Mouse (Mus musculus) CH12.LX (cell line): ENCODE results near the gene Gm45213. TPM values are rescaled to one million over a fixed set of nuclear protein-coding genes. Genes with fewer than 3 reads are reported as not detected.

Source experiments
- DNase-seq: peaks from one replicate; pipeline ENCODE4 v3.0.0-alpha.2; 2013; ENCODE audit errors: extremely low read depth
- H3K27ac ChIP-seq: 2 replicates; pipeline ENCODE4 v1.5.1; 2012; ENCODE audit warnings: low read depth, mild to moderate bottlenecking, control low read depth, moderate library complexity; ENCODE audit not compliant: insufficient read depth
- H3K27me3 ChIP-seq: replicated peaks from 2 replicates; pipeline ENCODE3; 2012; ENCODE audit warnings: inconsistent platforms
- H3K36me3 ChIP-seq, 2 experiments: replicated peaks in 1 of 2; 2 replicates each; pipeline versions ENCODE3 to v1.6.1; 2012; ENCODE audit warnings: inconsistent platforms in 1 of 2, low read length in 1 of 2, mild to moderate bottlenecking in 1 of 2, mixed read lengths in 1 of 2, moderate library complexity in 1 of 2; ENCODE audit not compliant: control insufficient read depth in 1 of 2, insufficient read depth in 1 of 2
- H3K4me1 ChIP-seq, 2 experiments: 2 replicates each; pipeline ENCODE4 v1.6.1; 2012; ENCODE audit warnings: inconsistent platforms in 1 of 2, moderate library complexity in 1 of 2; ENCODE audit not compliant: insufficient read depth in 2 of 2, control insufficient read depth in 1 of 2
- H3K4me2 ChIP-seq: 2 replicates; pipeline ENCODE4 v1.6.1; 2012; ENCODE audit warnings: low read depth, mild to moderate bottlenecking, control low read depth; ENCODE audit not compliant: poor library complexity, insufficient read depth, severe bottlenecking
- H3K4me3 ChIP-seq, 3 experiments: fragments of 150-350 bp in 1 of 3; sonication (generic) in 1 of 3; replicated peaks in 1 of 3; 2 replicates each; pipeline versions ENCODE3 to v1.5.1; 2011 to 2012; ENCODE audit warnings: low read depth in 2 of 3, low read length in 2 of 3, mild to moderate bottlenecking in 2 of 3, moderate library complexity in 2 of 3, control low read depth in 1 of 3, improper control_type of control experiment in 1 of 3, inconsistent platforms in 1 of 3, mixed read lengths in 1 of 3; ENCODE audit not compliant: poor library complexity in 1 of 3
- H3K79me2 ChIP-seq: replicated peaks from 2 replicates; pipeline ENCODE4 v1.6.1; 2012; ENCODE audit warnings: mild to moderate bottlenecking, moderate library complexity; ENCODE audit not compliant: control insufficient read depth, poor library complexity, insufficient read depth, severe bottlenecking; ENCODE audit errors: extremely low read depth
- H3K9ac ChIP-seq: 2 replicates; pipeline ENCODE4 v1.6.1; 2012; ENCODE audit warnings: low read depth, mild to moderate bottlenecking, control low read depth, moderate library complexity; ENCODE audit not compliant: insufficient read depth
- H3K9me3 ChIP-seq: replicated peaks from 2 replicates; pipeline ENCODE3; 2012; ENCODE audit warnings: low read length, inconsistent platforms, mixed read lengths
- BHLHE40 ChIP-seq: IDR thresholded peaks from 2 replicates; pipeline ENCODE4 v1.6.1; 2011; ENCODE audit warnings: mild to moderate bottlenecking, low read depth, low read length, improper control_type of control experiment
- CTCF ChIP-seq, 2 experiments: IDR thresholded peaks in 1 of 2; conservative IDR thresholded peaks in 1 of 2; 2 replicates each; pipeline ENCODE4 v1.5.1; 2011 to 2012; ENCODE audit warnings: low read depth in 2 of 2, low read length in 2 of 2, improper control_type of control experiment in 1 of 2, inconsistent platforms in 1 of 2, mild to moderate bottlenecking in 1 of 2, moderate library complexity in 1 of 2
- E2F4 ChIP-seq: IDR thresholded peaks from 2 replicates; pipeline ENCODE4 v1.6.1; 2011; ENCODE audit warnings: low read depth, low read length, improper control_type of control experiment; ENCODE audit not compliant: insufficient replicate concordance
- ELF1 ChIP-seq: IDR thresholded peaks from 2 replicates; pipeline ENCODE4 v1.6.1; 2014; ENCODE audit warnings: low read depth, mild to moderate bottlenecking, inconsistent platforms, low read length, improper control_type of control experiment
- IRF4 ChIP-seq: IDR thresholded peaks from 2 replicates; pipeline ENCODE4 v1.6.1; 2014; ENCODE audit warnings: low read depth, mild to moderate bottlenecking, inconsistent platforms, low read length, improper control_type of control experiment
- JUN ChIP-seq: IDR thresholded peaks from 2 replicates; pipeline ENCODE4 v1.6.1; 2011; ENCODE audit warnings: low read depth, mild to moderate bottlenecking, low read length, improper control_type of control experiment, moderate library complexity; ENCODE audit not compliant: insufficient read depth
- MAFK ChIP-seq: IDR thresholded peaks from 2 replicates; pipeline ENCODE4 v1.6.1; 2011; ENCODE audit warnings: low read length, improper control_type of control experiment; ENCODE audit not compliant: insufficient replicate concordance
- MAZ ChIP-seq: IDR thresholded peaks from 2 replicates; pipeline ENCODE4 v1.6.1; 2012; ENCODE audit warnings: low read depth, mild to moderate bottlenecking, inconsistent platforms, low read length, improper control_type of control experiment, moderate library complexity
- MXI1 ChIP-seq: IDR thresholded peaks from 2 replicates; pipeline ENCODE4 v1.6.1; 2011; ENCODE audit warnings: mild to moderate bottlenecking, low read depth, low read length, improper control_type of control experiment
- POLR2AphosphoS2 ChIP-seq: IDR thresholded peaks from 2 replicates; pipeline ENCODE4 v1.6.1; 2011; ENCODE audit warnings: low read depth, low read length, improper control_type of control experiment
- RAD21 ChIP-seq: IDR thresholded peaks from 2 replicates; pipeline ENCODE4 v1.6.1; 2011; ENCODE audit warnings: low read depth, mild to moderate bottlenecking, low read length, improper control_type of control experiment, moderate library complexity
- SMC3 ChIP-seq: IDR thresholded peaks from 2 replicates; pipeline ENCODE4 v1.6.1; 2011; ENCODE audit warnings: low read depth, low read length, improper control_type of control experiment
- UBTF ChIP-seq: IDR thresholded peaks from 2 replicates; pipeline ENCODE4 v1.6.1; 2012; ENCODE audit warnings: low read depth, mild to moderate bottlenecking, inconsistent platforms, low read length, improper control_type of control experiment, moderate library complexity
- ZKSCAN1 ChIP-seq: IDR thresholded peaks from 2 replicates; pipeline ENCODE4 v1.6.1; 2012; ENCODE audit warnings: low read depth, inconsistent platforms, low read length, improper control_type of control experiment, borderline replicate concordance
- dilution Hi-C: fragments of 300-500 bp; cut with MboI; formaldehyde crosslinking; loops from 2 replicates; pipeline ENCODE4 v1.14.3; 2020; ENCODE audit warnings: low sequenced_read_pairs; ENCODE audit not compliant: extremely low pct_unique_long_range_greater_than_20kb, extremely low pct_ligation_motif_present
- in situ Hi-C: fragments of 300-500 bp; cut with MboI; formaldehyde crosslinking; loops from 3 replicates; pipeline ENCODE4 v1.14.3; 2019; ENCODE audit warnings: low sequenced_read_pairs, low pct_ligation_motif_present, low pct_unique_long_range_greater_than_20kb, mixed read lengths
- polyA plus RNA-seq: library from polyadenylated mRNA; unstranded; fragments of >175 nt; gene quantifications from 2 replicates; pipeline ENCODE4 v1.2.1, GENCODE M21; 2012; ENCODE audit warnings: low read depth; ENCODE audit not compliant: insufficient read length
- total RNA-seq, 2 experiments: library from RNA; depleted of rRNA; stranded (reverse); fragments of 300-350 nt in 1 of 2; fragments of >200 nt in 1 of 2; gene quantifications; 2 replicates each; pipeline ENCODE4 v1.2.3; 2012 to 2014

The Gm45213 gene
- total and polyA plus RNA-seq, 3 experiments, result not detected

DNA sequence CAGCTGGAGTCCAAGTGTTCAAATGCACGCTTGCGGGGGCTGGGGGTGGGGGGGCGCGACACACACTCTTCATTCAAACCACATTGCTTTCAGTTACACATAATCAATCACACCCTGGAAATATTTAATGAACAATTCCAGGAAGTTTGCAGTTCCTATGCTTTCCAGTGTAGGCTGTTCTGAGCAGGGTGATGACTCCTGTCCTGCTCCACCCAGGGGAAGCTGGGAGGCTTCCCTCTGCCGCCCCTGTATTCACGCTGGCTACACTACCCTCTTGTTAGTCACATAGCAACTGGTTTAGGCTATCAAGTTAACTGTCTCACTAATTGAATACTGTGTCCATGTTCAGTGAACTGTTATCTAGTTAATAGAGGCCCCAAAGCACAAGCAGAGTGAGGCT lies 32.9 kb upstream of the Gm45213 start:
- Histone ChIP-seq H3K4me2 (no peak overlapping the region), H3K79me2 (no peaks in the 10 kb centered on the region), H3K9ac (no peak overlapping the region), H3K27ac (no peak overlapping the region), H3K27me3 (peaks cover 85% of the 10 kb centered on the region), H3K4me3 (no peak overlapping the region), H3K4me1 (no peaks in the 10 kb centered on the region), H3K36me3 (no peaks in the 10 kb centered on the region), H3K9me3 (no peaks in the 10 kb centered on the region)
- in situ Hi-C loops (no loop called here), dilution Hi-C loops (no loop called here)
- no peak for DNase-seq
- no peak for TF ChIP-seq BHLHE40
- no peak for TF ChIP-seq MAFK
- no peak for TF ChIP-seq CTCF (conservative IDR thresholded peaks at IDR 0.05 in 1 of 2, IDR thresholded peaks at IDR 0.05 in 1 of 2; ENCODE audit: low read depth in 2 of 2, low read length in 2 of 2)
- TF ChIP-seq ELF1, result no peak
- TF ChIP-seq IRF4, result no peak
- no peak for TF ChIP-seq POLR2AphosphoS2
- TF ChIP-seq UBTF, result no peak
- no peak for TF ChIP-seq E2F4
- no peak for TF ChIP-seq MXI1
- no peak for TF ChIP-seq JUN
- no peak for TF ChIP-seq ZKSCAN1

DNA sequence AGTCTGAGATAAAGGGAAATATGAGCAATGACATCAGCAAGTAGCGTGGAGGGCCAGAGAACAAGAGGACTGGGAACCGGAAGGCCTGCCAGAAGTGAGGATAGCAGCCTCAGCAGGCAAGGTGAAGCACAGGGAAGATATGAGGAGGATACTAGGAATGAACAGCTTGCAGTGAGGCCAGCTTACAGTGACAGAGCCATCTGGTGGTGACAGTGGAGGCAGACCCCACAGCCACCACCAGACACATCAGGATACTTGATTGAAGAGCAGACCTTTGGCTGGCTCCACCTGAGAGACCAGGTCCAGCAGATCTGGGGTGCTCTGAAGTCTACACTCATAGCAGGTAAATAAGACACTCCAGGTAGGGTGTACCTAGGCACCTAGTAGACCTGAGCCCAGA lies 15.7 kb upstream of the Gm45213 start:
- peaks cover 5% of the 10 kb centered on the region for H3K9me3 ChIP-seq
- no peaks in the 10 kb centered on the region for H3K4me1 ChIP-seq
- TF ChIP-seq SMC3 (peak; percentile 63), RAD21 (peak; percentile 37), MAZ (no peak), CTCF (conservative IDR thresholded peaks at IDR 0.05 in 1 of 2, IDR thresholded peaks at IDR 0.05 in 1 of 2; ENCODE audit: low read depth in 2 of 2, low read length in 2 of 2) (peak in 1 of 2 experiments; percentile 56; a peak in 2 of 4 replicates)
- dilution Hi-C loops (no loop called here), in situ Hi-C loops (no loop called here)
- no peak overlapping the region for H3K4me2 ChIP-seq
- H3K4me3 ChIP-seq, result no peak overlapping the region
- no peaks in the 10 kb centered on the region for H3K79me2 ChIP-seq
- H3K27me3 ChIP-seq, result peaks cover 84% of the 10 kb centered on the region
- H3K36me3 ChIP-seq, result no peaks in the 10 kb centered on the region
- no peak overlapping the region for H3K27ac ChIP-seq
- H3K9ac ChIP-seq, result no peak overlapping the region
- DNase-seq, result peak; percentile 8
